Mouse (Mus musculus) ovary, postnatal 14 days (tissue): ENCODE measurements around the gene Diras2.

Experiments
- DNase-seq: peaks from one replicate; pipeline ENCODE4 v3.0.0; 2022; ENCODE audit warnings: low spot score

Gene Diras2

DNA sequence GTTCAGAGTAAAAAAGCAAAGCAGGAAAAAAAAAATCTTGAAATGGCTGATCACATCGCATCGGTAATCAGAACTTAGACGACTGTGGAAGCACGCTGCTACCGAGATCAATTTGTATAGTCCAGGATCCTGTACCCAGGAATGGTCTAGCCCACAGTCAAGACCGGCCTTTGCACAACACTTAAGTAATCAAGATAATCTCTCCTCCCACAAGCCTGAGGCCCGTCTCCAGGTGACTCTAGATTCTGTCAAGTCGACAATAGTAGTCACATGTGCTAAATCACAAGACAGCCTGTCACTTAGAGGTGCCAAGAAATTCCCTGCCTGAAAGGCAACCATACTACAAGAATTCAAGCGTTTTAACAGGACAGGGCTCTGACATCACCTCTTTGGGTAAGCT is at the start of gene Diras2:
Gene Diras2, minus strand, starts transcription at position 159 of the 400 bp plus-strand sequence.
- DNase-seq = no peak

- DNase-seq = no peak
Observed at GRCm38 (mm10) chr13:52578776-52579175, 47.7 kb upstream of the Diras2 start.

DNA sequence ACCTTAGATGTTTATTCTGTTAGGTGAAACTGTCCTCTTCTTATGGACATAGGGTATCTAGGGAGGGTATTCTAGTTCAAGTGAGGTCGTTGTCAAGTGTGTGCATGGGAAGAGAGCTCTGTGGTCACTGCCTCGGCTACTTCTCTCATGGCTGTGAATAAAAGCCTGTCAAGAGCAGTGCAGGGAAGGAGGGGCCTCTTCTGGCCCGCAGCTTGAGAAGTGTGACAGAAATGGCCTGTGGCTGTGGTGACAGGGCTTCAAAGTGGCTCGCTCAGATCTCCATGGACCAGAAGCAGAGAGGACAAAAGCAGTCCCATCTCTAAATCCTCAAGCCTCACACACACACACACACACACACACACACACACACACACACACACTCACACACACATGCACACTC is 46.9 kb upstream of the Diras2 start:
- no peak for DNase-seq

DNA sequence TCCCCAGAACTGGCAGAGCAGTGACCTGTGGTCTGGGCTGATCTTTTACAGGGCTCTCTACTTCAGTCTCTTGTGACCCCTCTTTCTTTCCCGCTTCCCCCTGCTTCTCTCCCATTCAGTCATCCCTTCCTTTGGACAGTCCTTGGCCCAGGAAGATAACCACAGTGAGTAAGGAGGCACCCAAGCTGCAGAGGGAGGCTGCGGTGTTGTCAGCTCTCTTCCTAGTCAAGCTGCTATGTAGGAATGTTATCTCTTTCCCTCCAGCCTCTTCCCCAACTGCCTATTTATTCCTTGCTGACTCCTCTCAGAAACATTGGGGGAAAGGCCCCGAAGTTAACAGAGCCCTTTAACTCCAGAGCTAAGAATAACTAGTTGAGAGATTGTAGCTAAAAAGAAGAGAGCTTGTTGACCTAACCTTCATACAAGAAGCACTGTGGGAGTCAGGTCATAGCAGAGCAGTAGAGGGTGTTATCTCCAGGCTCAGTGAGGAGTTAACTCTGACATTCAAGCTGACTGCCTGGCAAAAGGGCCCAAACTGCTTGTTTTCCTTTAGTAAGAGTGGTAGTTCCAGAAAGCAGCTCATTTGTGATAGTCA is 46.3 kb upstream of the Diras2 start:
- no peak for DNase-seq

- no peak for DNase-seq
Observed at GRCm38 (mm10) chr13:52576841-52577240, 45.8 kb upstream of the Diras2 start.

- no peak for DNase-seq
Observed at GRCm38 (mm10) chr13:52576021-52576614, 45.0 kb upstream of the Diras2 start.

DNA sequence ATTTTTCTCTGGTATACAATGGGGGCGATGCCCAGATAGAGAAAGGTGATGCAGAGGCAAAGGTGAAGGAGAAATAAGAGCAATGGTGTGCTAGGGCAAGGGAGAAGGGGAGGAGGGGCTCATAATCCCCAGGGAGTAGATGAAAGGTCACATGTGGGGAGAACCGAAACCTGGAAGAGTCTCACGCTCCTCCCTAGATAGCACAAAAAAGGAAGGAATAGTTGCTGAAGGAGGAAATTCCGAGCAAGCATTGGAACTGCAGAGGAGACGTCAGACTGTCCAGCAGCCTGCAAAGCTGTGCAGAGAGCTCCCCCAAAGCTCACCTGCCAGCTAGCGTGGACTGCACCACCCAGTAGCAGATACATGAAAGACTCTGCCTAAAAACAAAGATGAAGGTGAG is 44.4 kb upstream of the Diras2 start:
- DNase-seq = no peak

GRCm38 (mm10) chr13:52574311-52574710 is 43.2 kb upstream of the Diras2 start:
- no peak for DNase-seq

- DNase-seq = no peak
Observed at GRCm38 (mm10) chr13:52572451-52573446, 41.7 kb upstream of the Diras2 start.

- DNase-seq = no peak
Observed at GRCm38 (mm10) chr13:52571591-52572384, 40.7 kb upstream of the Diras2 start.

DNA sequence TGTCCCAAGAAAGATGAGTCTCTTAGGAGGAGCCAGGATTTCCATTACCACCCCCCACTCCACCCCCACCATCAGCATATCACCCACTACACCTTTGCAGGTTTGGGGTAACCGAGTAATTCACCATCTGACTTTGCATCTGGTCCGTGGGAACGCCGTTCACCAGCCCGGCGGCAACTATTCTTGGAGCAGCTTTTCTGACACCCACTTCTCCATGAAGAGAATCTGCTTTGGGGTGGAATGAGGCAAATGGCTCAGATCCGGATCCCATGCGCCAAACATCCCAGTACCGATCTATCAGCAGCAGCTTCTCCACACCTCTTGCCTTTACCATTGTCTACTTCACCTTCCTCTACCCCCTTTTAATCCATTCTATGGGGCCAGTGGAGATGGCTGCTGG is 39.2 kb upstream of the Diras2 start:
- no peak for DNase-seq

- DNase-seq = no peak
Observed at GRCm38 (mm10) chr13:52569194-52569769, 38.2 kb upstream of the Diras2 start.

DNA sequence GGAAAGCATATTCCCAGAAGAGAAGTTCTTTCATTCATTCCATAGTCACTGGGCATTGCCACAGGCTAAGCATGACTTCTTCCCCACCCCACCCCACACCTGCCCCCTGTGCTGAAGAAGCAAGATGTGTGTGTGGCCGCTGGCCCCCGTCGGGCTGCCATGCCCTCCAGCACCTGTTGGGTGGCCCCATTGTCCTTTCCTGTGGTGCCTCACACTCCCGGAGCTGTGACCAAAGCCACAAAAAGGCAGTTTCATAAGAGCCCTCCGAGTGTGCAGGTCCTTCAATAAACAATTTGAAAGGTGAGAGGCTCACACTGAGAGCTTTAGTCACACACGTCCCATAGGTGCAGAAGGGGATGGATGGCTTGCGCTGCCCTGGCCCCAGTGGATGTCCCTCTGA is 35.7 kb upstream of the Diras2 start:
- DNase-seq = no peak

DNA sequence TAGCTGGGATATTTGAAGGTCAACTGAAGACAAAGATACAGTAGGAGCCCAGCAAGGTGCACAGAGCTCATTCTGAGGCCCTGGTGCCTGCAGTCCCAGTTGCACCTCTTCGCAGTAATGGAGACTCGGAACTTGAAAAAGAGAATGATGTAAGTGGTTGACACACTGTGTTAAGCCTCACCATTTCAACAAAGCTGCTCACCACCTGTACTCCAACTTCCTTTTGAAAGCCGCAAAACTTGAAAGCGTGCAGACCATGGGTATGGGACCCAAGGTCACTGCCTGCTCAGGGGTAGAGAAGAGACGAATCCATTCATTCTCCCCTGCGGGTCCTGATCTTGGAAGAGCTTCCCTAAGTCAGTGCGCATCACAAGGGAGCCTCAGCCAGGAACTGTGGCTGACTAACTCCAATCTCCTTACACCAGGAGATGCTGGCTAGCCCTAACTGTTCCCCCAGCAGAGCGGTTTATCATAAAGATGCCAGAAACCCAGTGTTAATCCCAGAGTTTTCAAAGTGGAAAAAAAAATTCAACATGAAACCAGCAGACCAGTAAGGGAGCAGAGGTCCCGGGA is 35.2 kb upstream of the Diras2 start:
- no peak for DNase-seq

DNA sequence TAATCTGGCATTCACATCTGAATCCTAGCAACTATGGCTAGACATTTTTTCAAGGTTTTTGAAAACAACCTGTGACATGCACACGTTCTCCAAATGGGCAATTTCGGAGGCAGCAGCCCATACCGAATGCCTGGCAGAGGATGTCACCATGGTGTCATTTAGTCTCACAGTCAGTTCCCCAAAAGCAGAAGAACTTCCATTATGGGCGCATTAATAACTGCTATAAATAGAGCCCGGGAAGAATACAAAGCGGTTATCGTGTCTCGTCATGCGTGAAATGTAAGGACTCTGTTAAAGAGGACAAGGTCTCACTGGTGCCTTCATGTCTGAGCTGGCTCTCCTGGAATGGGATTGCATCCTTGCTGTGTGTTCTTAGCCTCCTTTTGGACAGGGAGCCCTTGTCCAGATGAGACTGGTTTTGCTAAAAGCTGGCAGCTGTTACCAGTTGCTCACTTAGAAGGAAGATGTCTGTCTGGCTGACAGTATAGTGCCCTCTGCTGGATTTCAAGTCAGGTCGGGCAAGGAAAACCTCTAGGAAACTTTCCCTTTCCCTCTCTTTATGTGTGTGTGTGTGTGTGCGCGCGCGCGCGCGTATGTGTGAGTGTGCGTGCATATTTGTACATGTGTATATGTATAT is 34.1 kb upstream of the Diras2 start:
- DNase-seq = no peak

DNA sequence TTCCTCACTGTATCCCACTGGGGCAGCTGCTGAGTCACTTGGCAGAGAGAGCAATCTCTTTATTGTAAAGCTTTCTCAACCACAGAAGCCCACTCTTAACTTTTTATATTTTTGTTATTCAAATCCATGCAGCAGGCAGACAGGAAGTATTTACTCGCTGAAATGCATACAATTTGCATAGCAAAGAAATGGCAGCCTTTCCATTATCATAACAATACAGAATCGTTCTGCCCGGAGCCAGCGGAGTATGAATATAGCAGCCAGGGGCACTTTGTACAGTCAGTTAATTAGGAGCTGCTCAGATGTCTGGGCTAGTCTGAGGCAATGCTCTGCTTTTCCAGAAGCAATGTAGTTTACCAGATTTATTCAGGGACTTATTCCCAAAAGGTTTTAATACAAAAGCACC is 31.1 kb upstream of the Diras2 start:
- DNase-seq = no peak

DNA sequence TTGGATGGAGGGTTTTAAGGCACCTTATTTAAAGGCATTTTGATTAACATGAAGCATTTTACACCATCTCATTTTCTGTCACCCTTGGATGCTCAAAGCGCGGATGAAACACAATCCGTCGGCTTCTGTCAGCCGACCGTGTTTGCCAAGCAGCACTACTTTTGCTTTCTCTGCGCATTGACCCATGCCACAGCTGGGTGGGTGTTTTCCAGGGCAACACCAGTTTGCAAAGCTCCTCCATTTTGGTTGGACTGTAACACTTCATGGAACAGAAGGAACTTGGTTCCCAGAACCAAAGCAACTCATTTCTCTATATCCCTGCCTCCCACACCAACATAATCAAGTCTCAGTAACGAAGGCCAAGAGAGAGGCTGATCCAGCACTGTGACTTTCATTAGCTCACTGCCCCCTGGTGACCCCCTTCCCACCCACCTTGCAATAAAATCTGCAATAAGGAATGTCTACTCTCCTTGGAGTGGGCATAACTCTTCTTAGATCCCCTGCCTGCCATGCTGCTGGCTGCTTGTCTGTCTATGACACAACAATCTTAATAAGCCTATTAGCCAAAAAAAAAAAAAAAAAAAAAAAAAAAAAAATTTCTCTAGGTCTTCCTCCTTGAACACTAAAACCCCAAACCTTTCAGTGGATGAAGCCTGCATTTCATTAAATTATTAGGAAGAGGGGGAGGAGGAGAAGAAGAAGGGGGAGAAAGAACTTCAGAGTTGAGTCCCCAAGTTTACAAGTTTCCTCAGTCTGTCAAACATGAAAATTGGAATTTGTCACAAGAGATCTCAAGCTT is 30.5 kb upstream of the Diras2 start:
- no peak for DNase-seq

DNA sequence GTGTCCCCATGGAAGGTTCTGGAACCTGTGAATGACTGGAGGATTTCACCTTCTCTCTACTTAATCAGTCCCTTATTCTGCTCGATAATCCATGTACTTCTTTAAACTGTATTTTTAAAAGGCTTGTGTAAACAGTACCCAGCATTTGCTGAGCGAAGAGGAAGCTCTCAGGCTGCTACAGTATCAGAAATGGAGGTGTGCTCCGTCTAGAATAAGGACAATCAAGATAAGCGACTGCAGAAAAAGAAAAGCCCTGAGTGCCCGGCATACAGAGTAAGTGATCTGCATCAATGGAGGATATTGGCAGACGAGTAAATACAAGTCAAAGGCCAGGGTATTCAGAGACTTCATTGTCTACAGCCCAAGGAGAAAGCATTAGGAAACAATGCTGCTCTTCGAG is 26.3 kb upstream of the Diras2 start:
- DNase-seq = no peak

GRCm38 (mm10) chr13:52554722-52555121 is 23.6 kb upstream of the Diras2 start:
- DNase-seq = no peak

- no peak for DNase-seq
Observed at GRCm38 (mm10) chr13:52552822-52553477, 21.9 kb upstream of the Diras2 start.
